Mouse (Mus musculus) splenic B cell, adult 2 months (primary cell): ENCODE results near the gene Tnrc18.

Experiments used
- DNase-seq: peaks from one replicate; pipeline ENCODE4 v3.0.0-alpha.2; 2011; ENCODE audit warnings: low read depth, low spot score
- H3K27me3 ChIP-seq: 2 replicates; pipeline ENCODE4 v1.6.1; 2012; ENCODE audit warnings: mild to moderate bottlenecking, low read length, moderate library complexity, mixed read lengths; ENCODE audit not compliant: control insufficient read depth, poor library complexity, insufficient read depth, severe bottlenecking
- H3K36me3 ChIP-seq: 2 replicates; pipeline ENCODE4 v1.6.1; 2012; ENCODE audit warnings: mild to moderate bottlenecking, low read length, moderate library complexity, mixed read lengths; ENCODE audit not compliant: control insufficient read depth, poor library complexity, insufficient read depth, severe bottlenecking

Tnrc18 gene

DNA sequence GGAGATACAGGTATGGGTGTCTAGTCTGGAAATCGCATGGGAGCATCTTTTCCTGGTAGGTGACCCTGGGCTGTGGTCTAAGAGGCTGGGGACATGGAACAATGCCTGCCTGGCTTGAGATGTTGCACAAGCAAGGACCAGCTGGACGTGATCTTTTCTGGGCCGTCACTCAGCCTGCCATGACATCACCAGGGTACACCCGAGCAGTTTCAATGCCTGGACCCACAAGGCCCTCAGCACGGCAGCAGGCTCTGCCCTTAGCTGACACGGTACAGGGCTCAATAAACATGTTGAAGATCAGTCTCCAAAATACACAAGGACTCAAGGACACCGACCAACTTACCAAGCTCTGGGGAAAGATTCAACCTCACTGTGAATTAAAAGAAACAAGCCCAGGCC lies 34.3 kb downstream of the Tnrc18 start:
- no peaks in the 10 kb centered on the region for H3K27me3 ChIP-seq
- no peak for DNase-seq
- H3K36me3 ChIP-seq = peaks cover 5% of the 10 kb centered on the region; the same call in 1 of the 2 replicates

DNA sequence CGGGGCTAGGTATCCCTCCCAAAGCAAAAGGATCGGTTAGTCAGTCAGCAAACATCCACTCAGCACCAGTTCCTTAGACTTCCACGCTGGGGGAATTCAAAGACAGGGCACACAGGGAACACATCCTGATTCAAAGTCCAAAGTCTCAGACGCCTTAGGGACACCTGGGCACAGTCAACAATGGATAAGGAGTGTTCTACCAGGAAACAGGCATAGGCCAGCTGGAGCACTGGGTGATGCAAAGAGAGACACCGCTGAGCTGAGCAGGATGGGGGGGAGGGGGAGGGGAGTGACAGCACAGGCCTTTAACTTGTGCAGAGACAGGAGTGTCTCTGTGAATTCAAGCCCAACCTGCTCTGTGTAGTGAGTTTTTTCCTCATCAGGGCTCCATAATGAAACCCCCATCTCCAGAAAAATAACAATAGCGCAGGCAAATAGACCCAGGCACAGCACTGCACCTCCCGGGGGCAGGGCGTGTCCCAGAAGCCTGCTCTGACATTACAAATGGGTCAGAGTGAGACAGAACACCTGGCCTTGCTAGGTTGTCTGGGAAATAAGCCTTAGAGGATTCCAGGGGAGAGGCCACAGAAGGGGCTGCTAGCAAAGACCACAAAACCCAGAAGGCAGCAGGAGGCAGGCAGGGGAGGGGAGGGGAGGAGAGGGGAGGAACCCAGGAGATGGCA lies 34.9 kb downstream of the Tnrc18 start:
- DNase-seq = no peak
- no peaks in the 10 kb centered on the region for H3K27me3 ChIP-seq
- peaks cover under 1% of the 10 kb centered on the region; the same call in 1 of the 2 replicates for H3K36me3 ChIP-seq

DNA sequence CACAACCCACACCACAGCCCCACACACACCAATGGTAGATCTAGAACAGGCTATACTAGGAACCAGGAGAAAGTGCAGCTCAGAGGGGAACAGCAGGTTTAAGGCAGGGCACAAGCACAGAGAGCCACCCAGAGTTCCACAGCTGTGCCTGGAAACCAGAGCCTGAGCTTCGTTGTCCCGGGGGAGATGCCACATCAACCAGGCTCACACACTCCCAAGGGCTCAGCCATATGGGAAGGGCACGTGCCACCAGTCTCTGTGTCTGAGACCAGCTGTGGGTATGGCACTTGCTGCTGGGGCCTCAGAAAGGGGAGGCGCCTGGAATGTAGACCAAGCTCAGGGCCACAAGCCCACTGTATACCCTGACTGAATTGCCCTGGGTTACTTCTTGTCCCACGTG lies 36.9 kb downstream of the Tnrc18 start:
- Histone ChIP-seq H3K27me3 (no peaks in the 10 kb centered on the region), H3K36me3 (no peaks in the 10 kb centered on the region; the same call in 1 of the 2 replicates)
- DNase-seq = no peak

GRCm38 (mm10) chr5:142778871-142779270 lies 38.6 kb downstream of the Tnrc18 start:
- no peak for DNase-seq
- peaks cover 2% of the 10 kb centered on the region; the same call in 1 of the 2 replicates for H3K36me3 ChIP-seq
- no peaks in the 10 kb centered on the region for H3K27me3 ChIP-seq

GRCm38 (mm10) chr5:142778135-142778534 lies 39.3 kb downstream of the Tnrc18 start:
- no peak for DNase-seq
- Histone ChIP-seq H3K27me3 (no peaks in the 10 kb centered on the region), H3K36me3 (peaks cover 3% of the 10 kb centered on the region)

DNA sequence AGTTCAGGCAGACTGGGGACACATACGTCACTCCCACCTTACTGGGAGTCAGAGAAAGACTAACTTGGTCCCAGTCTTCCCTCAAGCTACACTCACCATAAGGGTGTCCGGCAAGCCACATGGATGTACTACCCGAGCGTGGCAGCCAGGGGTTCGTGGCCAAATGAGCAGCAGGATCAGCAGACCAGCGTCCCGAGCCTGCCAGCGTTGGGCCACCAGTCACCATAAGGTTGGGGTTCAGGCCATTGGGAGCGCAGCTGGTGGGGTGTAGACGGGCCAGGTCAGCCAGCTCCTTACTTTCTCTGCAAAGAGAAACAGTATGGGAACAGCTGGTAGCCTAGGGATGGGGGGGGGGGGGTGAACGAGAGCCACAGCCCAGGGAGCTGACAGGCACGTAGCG lies 41.4 kb downstream of the Tnrc18 start:
- Histone ChIP-seq H3K36me3 (peaks cover 12% of the 10 kb centered on the region), H3K27me3 (no peaks in the 10 kb centered on the region)
- no peak for DNase-seq

- Histone ChIP-seq H3K27me3 (no peaks in the 10 kb centered on the region), H3K36me3 (peaks cover 16% of the 10 kb centered on the region)
- DNase-seq = no peak
Measured at GRCm38 (mm10) chr5:142774771-142775170, 42.7 kb downstream of the Tnrc18 start.

- peaks cover 17% of the 10 kb centered on the region for H3K36me3 ChIP-seq
- no peak for DNase-seq
- H3K27me3 ChIP-seq = no peaks in the 10 kb centered on the region
Measured at GRCm38 (mm10) chr5:142771964-142772363, 45.5 kb downstream of the Tnrc18 start.

DNA sequence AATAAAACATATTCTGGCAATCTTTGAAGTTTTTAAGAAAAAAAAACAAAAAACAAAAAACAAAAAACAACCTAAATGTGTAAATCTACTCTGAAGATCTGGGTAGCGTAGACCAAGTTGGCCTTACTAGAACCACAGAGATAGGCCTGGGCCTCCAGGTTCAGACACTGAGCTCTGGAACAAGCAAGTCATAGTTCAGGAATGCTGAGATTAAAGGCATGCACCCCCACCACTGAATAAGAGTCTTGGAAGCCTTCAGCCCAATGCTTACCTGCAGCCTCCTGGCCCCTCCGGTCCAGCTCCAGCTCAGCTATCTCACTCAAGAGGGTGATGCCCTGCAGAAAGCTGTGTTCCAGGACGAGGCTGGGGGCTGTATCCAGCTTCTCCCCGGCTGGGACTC lies 46.4 kb downstream of the Tnrc18 start:
- no peak for DNase-seq
- Histone ChIP-seq H3K27me3 (no peaks in the 10 kb centered on the region), H3K36me3 (peaks cover 21% of the 10 kb centered on the region)

- no peak for DNase-seq
- Histone ChIP-seq H3K36me3 (peaks cover 26% of the 10 kb centered on the region), H3K27me3 (no peaks in the 10 kb centered on the region)
Measured at GRCm38 (mm10) chr5:142769641-142770040, 47.8 kb downstream of the Tnrc18 start.

DNA sequence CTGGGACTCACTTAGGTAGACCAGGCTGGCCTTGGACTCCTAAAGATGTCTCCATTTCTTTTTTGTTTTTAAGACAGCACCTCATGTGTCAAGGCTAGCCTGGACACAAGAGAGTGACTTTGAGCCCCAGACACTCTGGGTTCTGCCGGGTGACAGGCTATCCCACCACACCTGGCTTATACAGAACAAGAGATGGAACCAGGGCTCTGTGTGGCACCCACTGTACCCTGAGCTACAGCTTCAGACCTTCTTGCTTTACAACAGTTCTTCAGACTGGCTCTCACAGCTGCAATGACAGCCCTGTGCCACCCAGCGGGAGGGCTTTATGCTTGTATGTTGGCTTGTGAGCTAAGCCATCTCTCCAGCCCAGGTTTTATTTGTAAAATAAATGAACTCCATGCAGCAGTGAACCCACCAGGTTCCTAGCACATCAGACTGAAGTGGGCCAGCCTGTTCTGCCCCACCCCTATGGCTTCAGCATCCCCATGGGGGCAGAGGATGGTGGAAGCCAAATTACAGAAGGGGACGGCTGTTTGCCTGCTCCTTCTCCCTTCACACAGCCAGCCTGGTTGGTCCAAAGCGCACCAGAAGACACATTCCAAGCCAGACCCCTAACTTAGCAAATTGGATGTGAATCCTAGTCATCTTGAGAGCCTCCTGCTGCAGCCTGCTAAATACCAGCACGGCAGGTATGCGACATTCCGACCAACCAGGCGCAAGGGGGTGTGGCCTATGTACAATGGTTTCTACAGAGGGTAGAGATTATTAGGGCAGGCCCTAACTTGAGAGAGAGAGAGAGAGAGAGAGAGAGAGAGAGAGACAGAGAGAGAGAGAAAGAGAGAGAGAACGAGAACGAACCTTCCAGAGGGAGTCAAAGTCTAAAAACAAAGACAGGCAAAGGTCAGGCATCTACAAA lies 48.9 kb downstream of the Tnrc18 start:
- no peaks in the 10 kb centered on the region for H3K27me3 ChIP-seq
- no peak for DNase-seq
- peaks cover 30% of the 10 kb centered on the region for H3K36me3 ChIP-seq

GRCm38 (mm10) chr5:142767937-142768336 lies 49.5 kb downstream of the Tnrc18 start:
- peak; percentile 80 for DNase-seq
- Histone ChIP-seq H3K27me3 (no peaks in the 10 kb centered on the region), H3K36me3 (peaks cover 28% of the 10 kb centered on the region)

- no peak for DNase-seq
- no peaks in the 10 kb centered on the region for H3K27me3 ChIP-seq
- H3K36me3 ChIP-seq = peaks cover 25% of the 10 kb centered on the region
Measured at GRCm38 (mm10) chr5:142766708-142767107, 50.8 kb downstream of the Tnrc18 start.

DNA sequence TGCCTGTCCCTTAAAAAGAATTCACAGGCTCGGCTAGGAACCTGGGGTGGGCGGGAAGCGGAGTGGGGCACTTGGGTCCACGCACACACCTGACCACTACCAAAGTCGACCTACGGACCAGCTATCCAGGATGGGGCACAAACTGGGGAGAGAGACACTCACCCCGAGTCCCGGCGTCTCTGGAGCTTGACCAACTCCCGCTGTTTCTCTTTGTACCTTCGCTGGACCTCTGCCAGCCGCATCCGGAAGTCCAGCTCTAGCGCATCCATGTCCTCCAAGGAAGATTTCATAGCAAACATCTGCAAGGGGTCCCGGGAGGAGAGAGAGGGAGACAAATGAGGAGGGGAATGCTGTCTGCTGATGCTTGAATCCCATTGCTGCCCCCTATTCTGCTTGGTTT lies 52.6 kb downstream of the Tnrc18 start:
- no peak for DNase-seq
- Histone ChIP-seq H3K27me3 (no peaks in the 10 kb centered on the region), H3K36me3 (peaks cover 24% of the 10 kb centered on the region)

GRCm38 (mm10) chr5:142764306-142764705 lies 53.2 kb downstream of the Tnrc18 start:
- Histone ChIP-seq H3K27me3 (no peaks in the 10 kb centered on the region), H3K36me3 (peaks cover 27% of the 10 kb centered on the region)
- no peak for DNase-seq
